Mouse (Mus musculus) testis, adult 2 months (tissue): ENCODE results near the gene Fosl1.

ENCODE experiments used
- CTCF ChIP-seq: fragments of 200-500 bp; IDR thresholded peaks from 2 replicates; pipeline ENCODE4 v1.5.1; 2012; ENCODE audit warnings: low read depth, mild to moderate bottlenecking, inconsistent platforms, low read length, moderate library complexity; ENCODE audit not compliant: control insufficient read depth, insufficient read depth, insufficient replicate concordance
- POLR2A ChIP-seq: fragments of 200-500 bp; IDR thresholded peaks from 2 replicates; pipeline ENCODE4 v1.6.1; 2012; ENCODE audit warnings: low read depth, mild to moderate bottlenecking, inconsistent platforms, low read length, moderate library complexity; ENCODE audit not compliant: control insufficient read depth

GRCm38 (mm10) chr19:5405924-5406323 is 41.4 kb upstream of the Fosl1 start:
- no peak for TF ChIP-seq CTCF
- TF ChIP-seq POLR2A = no peak
